Mouse (Mus musculus) hindbrain, postnatal 0 days (tissue): ENCODE data around the gene Armc7. TPM values are rescaled to one million over a fixed set of nuclear protein-coding genes. Genes with fewer than 3 reads are reported as not detected.
"Not testable (repeated sequence)": the region's sequence is repeated elsewhere in the genome, so short reads cannot be mapped to it uniquely, and the experiment has no call there.

Source experiments
- ATAC-seq: fragments of 200-750 bp; cut with Nextera tagmentation; 2 replicates; pipeline ENCODE4 v1.8.0; 2017; ENCODE audit warnings: mild to moderate bottlenecking, moderate TSS enrichment, moderate library complexity
- DNase-seq: peaks from one replicate; pipeline ENCODE4 v3.0.0-alpha.2; 2015; ENCODE audit warnings: low spot score
- H3K27ac ChIP-seq: fragments of 300-500 bp; sonication (generic); 2 replicates; pipeline ENCODE4 v1.5.1; 2014; ENCODE audit warnings: mild to moderate bottlenecking
- H3K27me3 ChIP-seq: fragments of 300-500 bp; sonication (generic); 2 replicates; pipeline ENCODE4 v1.6.1; 2014; ENCODE audit warnings: low read length, mixed read lengths; ENCODE audit not compliant: insufficient read depth
- H3K36me3 ChIP-seq: fragments of 300-500 bp; sonication (generic); 2 replicates; pipeline ENCODE4 v1.6.1; 2014; ENCODE audit warnings: low read length, mixed read lengths; ENCODE audit not compliant: insufficient read depth
- H3K4me1 ChIP-seq: fragments of 300-500 bp; sonication (generic); 2 replicates; pipeline ENCODE4 v1.6.1; 2014; ENCODE audit warnings: antibody characterized with exemption, low read length, mixed read lengths; ENCODE audit not compliant: insufficient read depth
- H3K4me2 ChIP-seq: fragments of 300-500 bp; sonication (generic); 2 replicates; pipeline ENCODE4 v1.6.1; 2014; ENCODE audit warnings: low read depth, mild to moderate bottlenecking, low read length, moderate library complexity, mixed read lengths
- H3K4me3 ChIP-seq: fragments of 300-500 bp; sonication (generic); 2 replicates; pipeline ENCODE4 v1.5.1; 2014; ENCODE audit warnings: low read length
- H3K9ac ChIP-seq: fragments of 300-500 bp; sonication (generic); replicated peaks from 2 replicates; pipeline ENCODE4 v1.6.1; 2014; ENCODE audit warnings: mild to moderate bottlenecking, low read length, moderate library complexity, mixed read lengths
- H3K9me3 ChIP-seq: fragments of 300-500 bp; sonication (generic); 2 replicates; pipeline ENCODE4 v1.6.1; 2016; ENCODE audit warnings: low read length, mixed read lengths
- CTCF ChIP-seq: IDR thresholded peaks from 2 replicates; pipeline ENCODE4 v1.5.1; 2016; ENCODE audit warnings: antibody characterized with exemption, control low read depth, low read depth
- WGBS: fragments of 180-500 bp; shearing (Covaris S2); extraction: QIAGEN DNeasy Blood & Tissue Kit; methylation state at CpG from one replicate; pipeline ENCODE4 v1.1.7; 2014; 5-methylcytosine and 5-hydroxymethylcytosine counted together
- polyA plus RNA-seq: library from polyadenylated mRNA; unstranded; fragments of >200 nt; fragmentation: Nextera tagmentation; extraction: Ambion mirVana; gene quantifications from 2 replicates; pipeline ENCODE4 v1.2.1, GENCODE M21; 2015
- total RNA-seq: library from RNA; depleted of rRNA; stranded (reverse); fragments of >200 nt; gene quantifications from 2 replicates; pipeline ENCODE4 v1.2.3, GENCODE M21; 2014

Gene Armc7
- total and polyA plus RNA-seq, 2 experiments from 2014 or later = 11.0 to 11.8 TPM

DNA sequence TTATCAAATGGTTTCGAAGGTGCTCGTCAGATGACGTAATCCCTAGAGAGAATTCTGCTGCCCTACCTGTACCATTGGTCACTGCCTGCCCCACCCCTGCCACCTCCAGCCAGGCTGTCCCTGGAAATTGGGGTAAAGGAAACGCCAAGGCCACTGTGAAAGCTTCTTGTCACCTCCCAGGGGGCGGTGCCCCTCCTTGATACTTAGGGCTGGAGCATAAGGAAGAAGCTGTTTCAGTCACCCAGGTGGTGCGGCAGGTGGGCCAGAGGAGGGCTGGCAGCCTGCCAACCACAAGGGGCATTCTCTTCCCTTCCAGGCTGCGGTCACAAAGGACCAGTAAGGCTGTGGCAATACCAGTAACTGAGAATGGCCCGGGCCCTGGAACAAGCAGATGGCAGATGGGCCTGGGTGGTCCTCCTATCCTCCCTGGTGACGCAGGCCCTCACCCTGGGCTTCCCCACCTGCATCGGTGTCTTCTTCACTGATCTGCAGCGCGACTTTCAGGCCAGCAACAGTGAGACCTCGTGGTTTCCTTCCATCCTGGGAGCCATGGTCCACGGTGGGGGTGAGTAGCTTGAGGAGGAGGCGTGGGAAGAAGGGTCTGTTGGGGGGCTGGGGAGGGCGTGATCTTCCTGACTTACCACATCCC, 13.1 kb upstream of the Armc7 start, which contains the start of gene Slc16a5:
TSS of gene Slc16a5 (plus strand) at position 232 of the 649 bp plus-strand sequence.
- H3K4me3 ChIP-seq = no peak within 1 kb of the TSS
- H3K27me3 ChIP-seq = no peaks in the 10 kb centered on the region
- no peak for ATAC-seq
- WGBS = 74% methylated on average over 16 of the region's 16 CpGs
- no peak for DNase-seq
- no peak within 1 kb of the TSS for H3K9ac ChIP-seq
- no peaks in the 10 kb centered on the region for H3K9me3 ChIP-seq
- no peak within 1 kb of the TSS for H3K4me2 ChIP-seq
- TF ChIP-seq CTCF = no peak
- no peaks in the 10 kb centered on the region for H3K4me1 ChIP-seq
- H3K27ac ChIP-seq = no peak within 1 kb of the TSS
- H3K36me3 ChIP-seq = no peaks in the 10 kb centered on the region

DNA sequence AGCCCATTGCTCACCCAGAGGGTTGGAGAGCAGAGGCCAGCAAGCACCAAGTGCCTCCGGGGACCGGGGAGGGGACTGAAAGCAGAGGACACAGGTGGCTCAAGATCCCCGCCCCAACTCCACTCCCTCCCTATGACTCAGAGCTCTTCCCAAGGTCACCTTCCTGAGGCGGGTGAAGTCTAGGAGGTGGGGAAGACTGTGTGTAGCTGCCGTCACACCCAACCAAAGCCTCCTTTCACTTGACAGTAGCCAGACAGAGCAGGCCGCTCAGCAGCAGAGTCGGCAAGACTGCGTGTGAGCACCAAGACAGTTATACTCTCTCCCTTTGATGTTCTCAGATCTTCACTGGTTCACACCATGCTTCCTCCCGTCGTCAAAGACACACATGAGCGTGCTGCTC, 12.1 kb upstream of the Armc7 start:
- no peak for TF ChIP-seq CTCF
- H3K27me3 ChIP-seq = no peaks in the 10 kb centered on the region
- no peak overlapping the region for H3K27ac ChIP-seq
- no peak overlapping the region for H3K4me2 ChIP-seq
- no peak overlapping the region for H3K4me3 ChIP-seq
- H3K9me3 ChIP-seq = no peaks in the 10 kb centered on the region
- H3K9ac ChIP-seq = no peak overlapping the region
- 80% methylated on average over 11 of the region's 11 CpGs for WGBS
- no peaks in the 10 kb centered on the region for H3K36me3 ChIP-seq
- DNase-seq (no peak), ATAC-seq (no peak)
- no peaks in the 10 kb centered on the region for H3K4me1 ChIP-seq

- no peak overlapping the region for H3K9ac ChIP-seq
- TF ChIP-seq CTCF = no peak
- no peaks in the 10 kb centered on the region for H3K27me3 ChIP-seq
- no peaks in the 10 kb centered on the region for H3K4me1 ChIP-seq
- no peak overlapping the region for H3K4me2 ChIP-seq
- H3K9me3 ChIP-seq = no peaks in the 10 kb centered on the region
- DNase-seq (no peak), ATAC-seq (no peak)
- WGBS = 90% methylated on average over 8 of the region's 8 CpGs
- H3K4me3 ChIP-seq = no peak overlapping the region
- no peaks in the 10 kb centered on the region for H3K36me3 ChIP-seq
- no peak overlapping the region for H3K27ac ChIP-seq
Observed at GRCm38 (mm10) chr11:115464851-115465250, 10.6 kb upstream of the Armc7 start.

GRCm38 (mm10) chr11:115467217-115467618, 8.2 kb upstream of the Armc7 start:
- no peak overlapping the region for H3K4me3 ChIP-seq
- no peak overlapping the region for H3K27ac ChIP-seq
- H3K9ac ChIP-seq = no peak overlapping the region
- no peaks in the 10 kb centered on the region for H3K9me3 ChIP-seq
- TF ChIP-seq CTCF = no peak
- H3K36me3 ChIP-seq = no peaks in the 10 kb centered on the region
- ATAC-seq (no peak), DNase-seq (no peak)
- no peaks in the 10 kb centered on the region for H3K27me3 ChIP-seq
- 40% methylated on average over 4 of the region's 4 CpGs for WGBS
- H3K4me1 ChIP-seq = no peaks in the 10 kb centered on the region
- no peak overlapping the region for H3K4me2 ChIP-seq

- Histone ChIP-seq H3K27ac (no peak overlapping the region), H3K9ac (no peak overlapping the region), H3K4me3 (no peak overlapping the region), H3K4me1 (peaks cover 4% of the 10 kb centered on the region), H3K4me2 (no peak overlapping the region), H3K36me3 (no peaks in the 10 kb centered on the region), H3K9me3 (no peaks in the 10 kb centered on the region), H3K27me3 (no peaks in the 10 kb centered on the region)
- no peak for DNase-seq
- no peak for TF ChIP-seq CTCF
- WGBS = 78% methylated on average over 7 of the region's 7 CpGs
- no peak for ATAC-seq
Observed at GRCm38 (mm10) chr11:115472183-115472582, 3.3 kb upstream of the Armc7 start.

GRCm38 (mm10) chr11:115473626-115474275, 1.7 kb upstream of the Armc7 start:
- Histone ChIP-seq H3K27me3 (no peaks in the 10 kb centered on the region), H3K4me2 (peak overlapping the region; percentile 6), H3K9ac (no peak overlapping the region), H3K9me3 (no peaks in the 10 kb centered on the region), H3K4me3 (no peak overlapping the region), H3K27ac (peak overlapping the region; percentile 41; the same call in 1 of the 2 replicates), H3K36me3 (no peaks in the 10 kb centered on the region), H3K4me1 (peaks cover 4% of the 10 kb centered on the region)
- DNase-seq = peak; percentile 95
- ATAC-seq = peak; percentile 30; the same call in 1 of the 2 replicates
- 21% methylated on average over 15 of the region's 15 CpGs for WGBS
- peak; percentile 99 for TF ChIP-seq CTCF

DNA sequence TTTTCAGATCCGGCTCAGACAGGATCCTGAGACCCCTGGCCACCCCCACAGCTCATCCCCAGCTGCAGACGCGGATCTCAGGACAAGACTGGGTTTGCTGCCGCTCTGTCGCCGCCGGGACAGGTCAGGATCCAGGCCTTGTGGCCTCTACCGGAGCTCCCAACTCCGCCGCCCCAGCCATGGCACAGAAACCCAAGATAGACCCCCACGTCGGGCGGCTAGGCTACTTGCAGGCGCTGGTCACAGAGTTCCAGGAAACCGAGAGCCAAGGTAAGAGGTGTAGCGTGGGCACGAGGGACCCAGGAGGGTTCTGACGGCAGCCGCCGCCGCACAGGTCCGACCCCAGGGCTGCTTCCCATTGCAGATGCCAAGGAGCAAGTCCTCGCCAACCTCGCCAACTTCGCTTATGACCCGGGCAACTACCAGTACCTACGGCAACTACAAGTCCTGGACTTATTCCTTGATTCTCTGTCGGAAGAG, 331 bp downstream of the Armc7 start:
- no peaks in the 10 kb centered on the region for H3K27me3 ChIP-seq
- peak overlapping the region; percentile 84 for H3K4me3 ChIP-seq
- H3K36me3 ChIP-seq = no peaks in the 10 kb centered on the region
- peak overlapping the region; percentile 78 for H3K27ac ChIP-seq
- H3K9ac ChIP-seq = peak overlapping the region; percentile 54
- ATAC-seq = peak; percentile 36
- WGBS = 5% methylated on average over 28 of the region's 28 CpGs
- no peaks in the 10 kb centered on the region for H3K9me3 ChIP-seq
- peaks cover 4% of the 10 kb centered on the region for H3K4me1 ChIP-seq
- peak overlapping the region; percentile 64 for H3K4me2 ChIP-seq
- no peak for TF ChIP-seq CTCF
- no peak for DNase-seq

GRCm38 (mm10) chr11:115476630-115477029, 1.2 kb downstream of the Armc7 start:
- DNase-seq, H3K36me3 ChIP-seq, H3K27me3 ChIP-seq, H3K27ac ChIP-seq, ATAC-seq, H3K4me1 ChIP-seq, H3K9me3 ChIP-seq: not testable (repeated sequence)
- Histone ChIP-seq H3K4me3 (peak overlapping the region; percentile 84; the same call in 1 of the 2 replicates), H3K4me2 (peak overlapping the region; percentile 64), H3K9ac (peak overlapping the region; percentile 54; the same call in 1 of the 2 replicates)
- 87% methylated on average over 4 of the region's 4 CpGs for WGBS

GRCm38 (mm10) chr11:115477388-115477787, 1.9 kb downstream of the Armc7 start:
- not testable (repeated sequence) for H3K4me3 ChIP-seq, H3K9me3 ChIP-seq, ATAC-seq, H3K9ac ChIP-seq, H3K27me3 ChIP-seq, H3K36me3 ChIP-seq, DNase-seq, H3K27ac ChIP-seq, H3K4me1 ChIP-seq
- peak overlapping the region; percentile 64 for H3K4me2 ChIP-seq
- WGBS = 87% methylated on average over 7 of the region's 7 CpGs
